Mouse (Mus musculus) cortical plate, adult 2 months (tissue): Measurements from ENCODE around the gene Arrdc3. TPM values are rescaled to one million over a fixed set of nuclear protein-coding genes. Genes with fewer than 3 reads are reported as not detected.
"Not testable (repeated sequence)": the region's sequence is repeated elsewhere in the genome, so short reads cannot be mapped to it uniquely, and the experiment has no call there.

Experiments used
- H3K27ac ChIP-seq: fragments of 200-500 bp; 2 replicates; pipeline ENCODE4 v1.5.1; 2012; ENCODE audit warnings: low read length, control low read depth, inconsistent platforms; ENCODE audit not compliant: insufficient read depth
- H3K4me1 ChIP-seq: fragments of 200-500 bp; 2 replicates; pipeline ENCODE4 v1.6.1; 2011; ENCODE audit warnings: low read length; ENCODE audit not compliant: control insufficient read depth, insufficient read depth
- H3K4me3 ChIP-seq: fragments of 200-500 bp; 2 replicates; pipeline ENCODE4 v1.5.1; 2011; ENCODE audit warnings: mild to moderate bottlenecking, low read length, control low read depth; ENCODE audit not compliant: insufficient read depth
- CTCF ChIP-seq: fragments of 200-500 bp; IDR thresholded peaks from 2 replicates; pipeline ENCODE4 v1.5.1; 2011; ENCODE audit warnings: mild to moderate bottlenecking, control low read depth, low read length; ENCODE audit not compliant: insufficient read depth; ENCODE audit errors: extremely low read depth
- POLR2A ChIP-seq: fragments of 200-500 bp; IDR thresholded peaks from 2 replicates; pipeline ENCODE4 v1.6.1; 2011; ENCODE audit warnings: mild to moderate bottlenecking, low read length, control low read depth; ENCODE audit not compliant: insufficient read depth; ENCODE audit errors: extremely low read depth
- polyA plus RNA-seq: library from polyadenylated mRNA; depleted of rRNA; stranded (reverse); fragments of >200 nt; gene quantifications from 2 replicates; pipeline ENCODE4 v1.2.3, GENCODE M21; 2012

Arrdc3 gene
- polyA plus RNA-seq, 1 experiment = 50.7 TPM

DNA sequence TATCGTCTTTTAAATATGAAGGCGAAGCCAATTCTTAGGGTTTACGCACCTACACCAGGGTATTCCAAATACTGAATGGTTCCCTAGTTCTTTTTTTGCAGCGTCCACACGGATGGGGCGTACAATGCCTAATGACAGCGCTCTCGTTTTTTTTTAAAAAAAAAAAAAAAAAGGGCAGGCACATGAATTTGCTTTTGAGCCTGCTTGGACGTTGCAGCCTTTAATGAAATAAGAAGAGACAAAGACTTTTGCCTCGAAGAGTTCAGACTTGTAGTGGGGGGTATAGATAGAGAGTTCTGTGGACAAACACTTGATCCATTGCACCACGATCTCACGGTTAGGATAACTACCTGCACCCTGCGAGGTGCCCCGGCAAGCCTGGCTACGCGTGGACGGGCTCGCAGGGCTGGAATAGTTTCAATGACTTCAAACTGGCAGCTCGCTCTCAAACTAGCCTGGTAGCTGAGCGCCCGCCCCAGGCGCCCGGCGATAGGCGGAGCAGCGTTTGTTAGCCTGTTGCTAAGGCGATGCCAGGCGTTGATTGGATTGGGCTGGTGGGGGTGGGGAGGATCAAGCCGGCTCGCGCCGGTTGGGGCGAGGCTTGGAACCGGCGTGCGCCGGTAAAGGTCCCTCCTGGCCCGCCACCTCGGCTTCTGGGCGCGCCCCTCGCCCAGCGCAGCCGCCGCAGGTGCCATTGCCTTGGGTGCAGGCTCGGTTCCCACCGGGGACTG lies 2.1 kb downstream of the Arrdc3 start:
- TF ChIP-seq CTCF (no peak), POLR2A (peak; percentile 97)
- Histone ChIP-seq H3K4me1 (peaks cover 1% of the 10 kb centered on the region; the same call in 1 of the 2 replicates), H3K27ac (peak overlapping the region; percentile 99)

DNA sequence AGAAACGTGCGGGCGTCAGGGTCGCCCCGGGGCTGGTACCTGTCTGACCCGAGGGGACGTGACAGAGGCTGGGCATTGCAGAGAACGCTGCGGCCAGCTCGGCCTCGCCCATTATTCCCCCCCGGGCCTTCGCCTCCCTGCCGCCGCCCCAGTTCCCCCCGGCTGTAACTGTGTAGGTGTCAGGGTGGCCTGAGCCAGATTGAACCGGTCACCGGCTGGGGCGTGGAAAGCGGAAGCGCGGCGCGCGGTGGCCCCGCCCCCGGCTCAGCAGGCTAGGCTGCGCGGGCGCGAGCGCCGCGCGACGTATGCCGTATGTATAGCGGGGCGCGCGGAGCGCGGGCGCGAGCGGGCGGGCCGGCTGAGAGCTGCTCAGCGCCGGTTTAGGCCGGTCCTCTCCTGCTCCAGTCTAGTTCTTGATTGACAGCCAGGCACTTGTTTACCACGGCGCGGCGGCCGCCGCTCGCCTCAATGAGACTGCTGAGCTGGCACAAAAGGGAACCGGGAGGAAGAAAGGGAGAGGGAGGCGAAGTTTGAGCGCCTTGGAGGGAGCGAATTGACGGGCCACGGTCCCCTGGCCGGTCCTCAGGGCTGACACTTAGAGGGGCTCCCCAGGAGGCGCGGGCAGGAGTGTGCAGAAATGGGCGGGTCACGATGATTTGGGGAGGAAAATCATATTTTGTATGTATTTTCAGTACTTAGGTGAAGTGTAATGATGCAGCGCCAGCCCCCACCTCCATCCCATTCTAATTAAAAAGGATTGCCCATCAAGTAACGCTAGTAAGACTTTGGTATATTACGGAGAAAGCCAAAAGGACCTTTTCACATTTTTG lies 2.9 kb downstream of the Arrdc3 start:
- peaks cover 1% of the 10 kb centered on the region; the same call in 1 of the 2 replicates for H3K4me1 ChIP-seq
- H3K27ac ChIP-seq = peak overlapping the region; percentile 99
- peak overlapping the region; percentile 67 for H3K4me3 ChIP-seq
- TF ChIP-seq CTCF (no peak), POLR2A (no peak)

More for the DNA sequence above, 2.1 kb downstream of the Arrdc3 start:
- H3K4me3 ChIP-seq = peak overlapping the region; percentile 67

DNA sequence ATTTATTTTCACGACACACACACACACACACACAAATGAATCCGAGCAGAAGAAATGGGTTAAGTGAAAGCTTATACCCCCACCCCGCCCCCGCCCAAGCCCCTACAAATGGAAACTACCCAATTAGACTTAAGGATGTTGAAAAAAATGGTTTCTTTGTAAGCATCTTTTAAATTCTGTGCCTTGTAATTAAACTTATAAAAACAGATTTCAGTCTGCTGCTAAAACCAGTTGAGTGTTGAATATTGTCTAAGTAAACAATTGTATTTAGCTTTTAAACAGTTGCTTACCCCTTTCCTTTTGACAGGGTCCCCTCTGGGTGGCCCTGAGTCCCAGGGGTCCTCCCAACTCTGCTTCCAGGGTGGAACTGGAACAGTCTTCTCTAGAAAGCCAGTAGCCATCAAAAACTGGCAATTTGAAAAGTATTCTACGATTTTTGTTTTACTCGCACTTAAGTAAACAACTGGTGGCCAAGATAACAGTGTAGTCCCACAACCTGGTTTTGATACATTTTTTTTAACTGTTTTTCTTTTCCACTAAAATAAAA lies 3.6 kb downstream of the Arrdc3 start:
- Histone ChIP-seq H3K4me3 (peak overlapping the region; percentile 67), H3K27ac (0 out of 2 replicates have a peak overlapping the region, but pooled peaks have one; percentile 99), H3K4me1 (peaks cover 1% of the 10 kb centered on the region; the same call in 1 of the 2 replicates)
- no peak for TF ChIP-seq CTCF
- no peak for TF ChIP-seq POLR2A

DNA sequence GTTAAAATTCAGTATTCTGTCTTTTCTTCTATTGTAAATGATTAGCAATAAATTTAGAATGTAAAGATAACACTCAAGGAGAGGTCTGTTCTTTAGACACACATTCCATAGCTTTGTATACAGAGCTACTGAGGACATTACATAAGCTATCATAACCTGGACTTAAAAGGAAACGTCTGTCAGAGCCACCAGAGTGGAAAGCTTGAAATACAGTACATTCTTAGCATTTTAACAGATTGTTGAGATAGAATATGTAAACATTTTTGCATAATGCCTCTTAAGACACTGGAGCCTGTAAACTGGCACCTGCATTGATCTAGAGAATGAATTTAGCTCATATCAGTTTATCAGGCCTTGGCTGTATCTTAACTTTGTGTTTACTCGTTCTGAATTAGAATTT lies 4.7 kb downstream of the Arrdc3 start:
- no peak for TF ChIP-seq CTCF
- no peak overlapping the region for H3K4me3 ChIP-seq
- H3K4me1 ChIP-seq = no peaks in the 10 kb centered on the region
- no peak overlapping the region for H3K27ac ChIP-seq

DNA sequence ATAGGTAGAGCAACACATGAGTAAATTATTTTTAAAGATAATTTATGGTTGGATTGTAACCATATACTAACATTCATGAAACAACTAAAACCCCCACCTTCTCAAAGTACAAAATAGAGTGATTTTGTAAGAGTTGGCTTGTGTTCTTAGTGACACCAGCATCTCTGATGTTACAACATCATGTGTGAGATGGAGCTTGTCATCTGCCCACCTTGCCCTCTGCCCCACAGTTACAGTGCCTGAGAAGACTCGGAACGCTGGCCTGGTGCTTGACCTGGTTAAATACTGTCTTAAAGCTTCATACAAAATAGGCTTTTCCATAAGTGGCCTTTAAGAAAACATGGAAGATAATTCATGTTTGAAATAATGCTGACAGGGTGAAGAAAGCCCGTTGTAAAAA lies 11.7 kb downstream of the Arrdc3 start:
- H3K4me3 ChIP-seq, H3K4me1 ChIP-seq: not testable (repeated sequence)

DNA sequence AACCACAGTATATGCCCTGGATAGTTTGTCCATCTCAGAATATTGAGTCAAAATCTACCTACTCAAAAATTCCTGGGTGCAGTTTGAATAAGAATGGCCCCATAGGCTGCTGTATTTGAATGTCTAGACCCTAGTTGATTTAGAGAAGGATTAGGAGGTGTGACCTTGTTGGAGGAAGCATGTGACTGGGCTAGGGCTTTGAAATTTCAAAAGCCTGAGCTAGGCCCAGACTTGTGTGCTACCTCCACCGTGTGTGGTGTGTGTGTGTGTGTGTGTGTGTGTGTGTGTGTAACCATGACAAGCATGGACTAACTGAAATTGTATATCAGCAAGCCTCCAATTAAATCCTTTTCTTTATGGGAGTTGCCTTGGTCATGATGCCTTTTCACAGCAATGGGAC lies 14.2 kb downstream of the Arrdc3 start:
- Histone ChIP-seq H3K4me1 (no peaks in the 10 kb centered on the region; the same call in 1 of the 2 replicates), H3K4me3 (no peak overlapping the region), H3K27ac (no peak overlapping the region)
- TF ChIP-seq POLR2A (no peak), CTCF (no peak)

More for the DNA sequence above, 11.7 kb downstream of the Arrdc3 start:
- not testable (repeated sequence) for H3K27ac ChIP-seq

DNA sequence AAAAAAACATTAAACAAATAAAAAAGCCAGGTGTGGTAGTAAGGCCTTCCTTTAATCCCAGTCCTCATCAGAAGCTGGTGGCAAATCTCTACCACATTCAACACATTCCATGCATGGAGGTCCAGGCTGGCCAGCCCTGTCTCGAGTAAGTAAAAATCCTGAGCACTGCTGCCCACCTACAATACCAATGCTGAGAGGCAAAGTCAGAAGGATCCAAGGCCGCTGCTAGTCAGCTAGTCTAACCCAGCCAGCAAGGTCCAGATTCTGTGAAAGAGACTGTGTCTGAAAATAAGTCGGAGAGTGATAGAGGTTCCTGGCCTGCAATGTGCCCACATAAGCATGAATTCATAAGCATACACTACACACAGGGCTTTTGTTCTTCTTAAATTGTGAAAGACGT lies 14.9 kb downstream of the Arrdc3 start:
- TF ChIP-seq CTCF (no peak), POLR2A (no peak)
- no peak overlapping the region; the same call in 1 of the 2 replicates for H3K27ac ChIP-seq
- H3K4me3 ChIP-seq = no peak overlapping the region
- no peaks in the 10 kb centered on the region; the same call in 1 of the 2 replicates for H3K4me1 ChIP-seq

DNA sequence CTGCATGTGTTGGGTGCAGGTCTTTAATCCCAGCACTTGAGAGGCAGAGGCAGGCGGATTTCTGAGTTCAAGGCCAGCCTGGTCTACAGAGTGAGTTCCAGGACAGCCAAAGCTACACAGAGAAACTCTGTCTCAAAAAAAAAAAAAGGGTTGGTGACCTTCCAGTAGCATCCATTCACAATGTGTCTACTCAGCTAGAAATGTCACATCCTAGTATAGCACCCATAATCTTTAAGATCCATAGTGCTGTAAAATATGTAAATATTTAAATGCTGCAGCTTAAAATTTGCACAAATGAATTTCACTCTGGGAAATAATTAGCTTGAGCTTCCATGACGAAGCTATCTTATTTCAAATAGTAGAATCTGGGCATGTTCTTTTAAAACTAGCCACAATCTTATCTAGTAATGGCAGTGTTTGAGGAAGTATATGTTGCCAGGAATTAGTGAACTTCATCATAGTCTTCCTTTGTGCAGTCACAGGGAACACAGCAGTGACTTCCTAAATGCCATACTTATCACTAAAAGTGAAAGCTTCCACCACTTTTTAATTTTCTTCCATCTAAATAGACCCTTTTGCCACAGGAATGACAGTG lies 16.3 kb downstream of the Arrdc3 start:
- H3K4me1 ChIP-seq = no peaks in the 10 kb centered on the region
- no peak overlapping the region for H3K27ac ChIP-seq
- H3K4me3 ChIP-seq = no peak overlapping the region
- TF ChIP-seq CTCF (no peak), POLR2A (no peak)

DNA sequence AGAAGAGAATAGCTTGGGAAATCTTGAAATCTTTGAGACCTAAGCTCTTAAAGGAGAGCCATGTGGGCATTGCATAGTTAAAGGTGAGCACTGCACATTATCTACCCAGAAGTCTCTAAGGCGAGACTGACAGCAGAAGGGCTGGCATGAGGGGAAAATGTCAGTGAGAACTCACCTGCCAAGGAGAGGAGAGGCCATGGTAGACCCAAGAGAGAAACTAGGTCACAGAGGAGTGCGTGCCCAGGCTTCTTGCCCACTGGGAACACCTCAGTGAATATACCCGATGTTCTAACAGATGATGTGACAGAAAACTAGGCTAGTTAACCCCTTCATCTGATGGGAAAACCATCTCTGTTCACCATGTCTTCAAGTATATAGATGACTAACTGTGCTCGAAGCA lies 18.2 kb downstream of the Arrdc3 start:
- Histone ChIP-seq H3K4me3 (no peak overlapping the region), H3K4me1 (no peaks in the 10 kb centered on the region), H3K27ac (no peak overlapping the region)
- TF ChIP-seq CTCF = no peak

DNA sequence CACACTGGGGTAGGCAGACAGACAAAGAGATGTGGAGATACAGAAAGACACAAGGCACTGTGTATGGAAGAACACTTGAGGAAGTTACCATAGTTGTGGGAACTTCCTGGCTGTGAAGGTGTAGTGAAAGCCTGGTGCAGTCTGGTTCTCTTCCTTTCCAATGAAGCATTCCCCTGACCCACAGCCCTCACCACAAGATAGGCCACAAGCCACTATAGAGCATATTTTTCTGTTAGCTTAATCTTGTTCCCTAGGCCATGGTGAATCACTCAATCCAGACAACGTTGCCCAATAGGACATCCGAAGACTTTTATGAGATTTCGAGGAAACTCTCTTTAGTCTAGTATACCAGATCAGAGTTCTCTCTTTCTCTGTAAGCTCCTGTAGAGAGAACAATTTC lies 19.6 kb downstream of the Arrdc3 start:
- TF ChIP-seq CTCF = no peak
- no peak for TF ChIP-seq POLR2A
- Histone ChIP-seq H3K27ac (no peak overlapping the region), H3K4me3 (no peak overlapping the region), H3K4me1 (no peaks in the 10 kb centered on the region)

DNA sequence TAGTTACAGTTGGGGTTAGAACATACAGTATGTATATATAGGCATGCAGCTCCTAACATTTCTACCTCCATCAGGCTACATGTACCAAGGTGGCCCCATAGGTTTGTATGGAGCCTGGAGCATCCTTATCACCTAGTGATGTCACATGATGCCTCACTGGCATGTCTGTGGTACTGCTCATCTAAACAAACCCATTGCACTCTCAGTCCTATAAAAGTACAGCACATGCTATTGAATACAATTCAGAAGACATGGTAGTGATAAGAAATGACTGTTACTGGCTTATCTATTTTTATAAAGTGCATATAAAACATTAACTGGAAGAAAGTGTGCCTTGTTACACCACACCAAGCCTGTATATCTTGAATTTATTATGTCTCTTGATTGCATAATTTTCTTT lies 30.2 kb downstream of the Arrdc3 start:
- Histone ChIP-seq H3K4me3 (no peak overlapping the region), H3K4me1 (no peaks in the 10 kb centered on the region), H3K27ac (no peak overlapping the region)
- TF ChIP-seq CTCF = no peak
- TF ChIP-seq POLR2A = no peak
